Mouse (Mus musculus) C2C12 (cell line): ENCODE measurements around the gene Gch1.

ENCODE experiments used
- CEBPB ChIP-seq: IDR thresholded peaks from one replicate; pipeline ENCODE4 v1.6.1; 2011; ENCODE audit warnings: low read depth, mild to moderate bottlenecking, control low read depth, moderate library complexity
- CTCF ChIP-seq: IDR thresholded peaks from one replicate; pipeline ENCODE4 v1.5.1; 2011; ENCODE audit not compliant: control insufficient read depth, insufficient read depth, insufficient read length
- USF1 ChIP-seq: IDR thresholded peaks from one replicate; pipeline ENCODE4 v1.6.1; 2011; ENCODE audit warnings: low read depth, mild to moderate bottlenecking, control low read depth, moderate library complexity

- TF ChIP-seq CTCF (no peak), USF1 (no peak), CEBPB (no peak)
Measured at GRCm38 (mm10) chr14:47209669-47210164, 20.5 kb upstream of the Gch1 start.
